Mouse (Mus musculus) thymus, adult 2 months (tissue): ENCODE results near the gene Gpn2.

Experiments
- CTCF ChIP-seq: fragments of 200-500 bp; IDR thresholded peaks from 2 replicates; pipeline ENCODE4 v1.5.1; 2012; ENCODE audit warnings: mild to moderate bottlenecking, control low read depth, low read length, moderate library complexity, borderline replicate concordance; ENCODE audit not compliant: control insufficient read depth, poor library complexity, insufficient read depth; ENCODE audit errors: extremely low read depth
- POLR2A ChIP-seq: fragments of 200-500 bp; IDR thresholded peaks from 2 replicates; pipeline ENCODE4 v1.6.1; 2012; ENCODE audit warnings: mild to moderate bottlenecking, low read length, control low read depth, moderate library complexity; ENCODE audit not compliant: control insufficient read depth, poor library complexity, insufficient read depth; ENCODE audit errors: extremely low read depth

GRCm38 (mm10) chr4:133631071-133631768 is 47.1 kb downstream of the Gpn2 start:
- TF ChIP-seq CTCF (no peak), POLR2A (no peak)
